Mouse (Mus musculus): ENCODE data around the gene Smtn. TPM values are rescaled to one million over a fixed set of nuclear protein-coding genes. Genes with fewer than 3 reads are reported as not detected.

The Smtn gene
- total RNA-seq, 2 experiments from 2014 or later: 7.7 to 8.2 TPM

DNA sequence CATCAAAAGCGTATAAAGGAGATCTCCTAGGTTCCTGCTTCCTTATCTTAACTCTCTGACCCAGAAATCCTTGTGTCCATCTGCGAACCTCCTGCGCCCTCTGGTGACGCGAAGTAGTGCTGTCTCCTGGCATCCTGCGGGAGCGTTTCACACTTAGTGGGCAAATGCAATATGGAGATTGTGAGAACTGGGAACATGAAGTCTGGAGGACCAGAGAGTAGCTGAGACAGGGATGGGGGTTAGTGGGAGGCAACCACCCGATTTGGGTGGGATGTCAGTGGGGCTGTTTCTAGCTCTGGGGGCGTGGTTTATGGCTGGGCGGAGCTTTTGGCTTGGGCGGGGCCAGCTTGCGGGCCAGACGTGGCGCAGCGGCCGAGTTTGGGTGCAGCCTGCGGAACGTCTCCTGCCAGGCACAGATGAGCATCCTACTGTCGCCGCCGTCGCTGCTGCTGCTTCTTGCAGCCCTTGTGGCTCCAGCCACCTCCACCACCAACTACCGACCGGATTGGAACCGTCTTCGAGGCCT is 25.8 kb downstream of the Smtn start, which contains the start of gene Selenom:
Gene Selenom (plus strand): TSS at position 156 of the 526 bp plus-strand sequence.
- peak; percentile 90 to 97 for DNase-seq (ENCODE audit: low spot score in 2 of 2)

DNA sequence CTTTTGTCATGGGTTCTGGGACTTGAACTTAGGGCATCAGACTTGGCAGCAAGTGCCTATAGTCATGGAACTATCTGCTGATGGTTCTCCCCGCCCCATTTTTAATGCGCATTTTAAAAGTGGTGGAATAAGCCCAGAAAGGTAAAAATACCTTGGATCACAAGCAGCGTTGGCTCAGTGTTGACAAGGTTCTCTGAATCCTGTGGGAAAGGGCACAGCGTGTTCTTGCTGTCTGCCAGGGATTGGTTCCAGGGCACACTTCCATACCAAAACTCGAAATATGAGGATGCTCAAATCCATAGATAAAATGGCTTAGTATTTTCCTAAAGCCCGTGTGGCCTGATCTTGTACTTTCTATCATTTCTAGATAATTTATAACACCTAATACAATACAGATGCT is 27.1 kb downstream of the Smtn start:
- no peak for DNase-seq (ENCODE audit: low spot score in 2 of 2)

DNA sequence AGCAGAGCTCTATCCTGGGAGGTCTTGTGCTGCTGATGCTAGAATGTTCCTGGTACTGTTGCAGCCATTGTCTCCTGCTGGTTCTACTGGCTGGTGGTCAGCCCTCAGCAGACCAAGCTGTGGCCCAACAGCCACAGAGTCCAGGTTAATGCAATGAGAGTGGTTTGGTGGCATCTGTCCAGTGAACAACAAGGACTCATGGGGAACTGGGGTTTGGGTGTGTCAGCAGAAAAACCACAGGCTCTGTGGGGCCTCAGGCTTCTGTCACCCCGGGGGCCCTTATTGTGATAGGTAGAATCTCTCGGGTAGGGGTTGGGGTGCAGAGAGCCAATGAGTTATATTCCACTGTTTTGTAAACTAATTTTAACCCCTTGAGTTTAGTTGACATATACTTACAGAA is 30.1 kb downstream of the Smtn start:
- DNase-seq (ENCODE audit: low spot score in 2 of 2): no peak

DNA sequence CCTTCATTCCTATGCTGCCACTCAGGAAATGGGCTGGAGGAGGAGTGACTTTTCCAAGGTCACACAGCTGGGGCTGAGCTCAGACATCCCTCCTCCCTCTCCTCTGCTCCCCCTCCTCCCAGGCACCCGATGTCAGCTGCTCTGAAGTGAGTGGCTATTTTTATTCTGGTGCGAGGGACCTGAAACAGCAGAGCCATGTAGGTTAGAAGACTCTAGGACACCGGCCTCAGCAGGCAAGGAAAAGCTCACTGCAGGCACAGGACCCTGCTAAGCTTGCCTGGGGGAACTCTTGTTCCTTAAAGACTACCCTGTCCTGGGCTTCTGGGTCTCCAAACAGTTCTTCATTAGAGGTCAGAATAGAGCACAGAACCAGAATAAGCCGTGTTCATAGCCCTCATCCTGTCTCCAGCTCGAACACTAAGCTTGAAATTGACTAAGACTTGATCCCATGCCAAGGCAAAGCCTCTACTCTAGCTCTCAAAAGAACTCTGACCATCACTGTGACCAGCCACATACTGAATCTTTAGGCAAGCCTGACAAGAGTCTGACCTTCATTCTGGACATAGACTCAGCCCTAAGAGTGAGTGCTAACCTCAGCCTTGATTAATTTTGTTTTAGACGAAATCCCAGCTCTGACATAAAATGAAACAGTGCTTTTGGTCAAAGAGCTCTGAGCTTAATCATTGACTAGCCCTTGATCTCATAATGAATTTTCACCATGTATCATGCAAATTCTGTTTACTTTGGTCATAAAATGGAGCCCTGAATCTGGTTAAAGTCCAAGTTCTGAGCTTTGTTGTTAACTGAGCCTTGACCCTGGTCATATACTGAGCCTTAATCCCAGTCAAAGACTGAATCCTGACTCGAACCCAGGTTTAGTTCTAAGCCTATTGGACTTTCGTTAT is 31.0 kb downstream of the Smtn start:
- DNase-seq (ENCODE audit: low spot score in 2 of 2): no peak

DNA sequence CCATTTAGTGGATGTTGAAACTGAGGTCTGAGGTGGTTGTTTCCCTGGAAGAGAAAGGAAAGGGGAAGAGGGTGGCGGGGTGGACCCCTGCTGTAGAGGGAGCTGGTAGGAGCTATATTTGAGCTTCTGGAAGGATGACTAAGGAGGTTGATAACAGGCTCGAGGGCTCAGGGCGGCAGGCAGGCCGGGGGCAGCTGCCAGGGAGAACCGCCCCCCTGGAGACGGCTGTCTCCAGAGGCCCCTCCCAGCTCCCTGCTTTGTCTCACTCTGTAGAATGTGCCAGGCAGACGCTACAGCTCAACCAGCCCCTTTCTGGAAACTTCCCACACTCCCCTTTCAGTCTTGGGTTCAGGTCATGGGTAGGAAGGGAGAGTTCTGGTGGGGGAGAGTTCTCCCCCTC is 32.2 kb downstream of the Smtn start:
- DNase-seq (ENCODE audit: low spot score in 2 of 2): no peak

DNA sequence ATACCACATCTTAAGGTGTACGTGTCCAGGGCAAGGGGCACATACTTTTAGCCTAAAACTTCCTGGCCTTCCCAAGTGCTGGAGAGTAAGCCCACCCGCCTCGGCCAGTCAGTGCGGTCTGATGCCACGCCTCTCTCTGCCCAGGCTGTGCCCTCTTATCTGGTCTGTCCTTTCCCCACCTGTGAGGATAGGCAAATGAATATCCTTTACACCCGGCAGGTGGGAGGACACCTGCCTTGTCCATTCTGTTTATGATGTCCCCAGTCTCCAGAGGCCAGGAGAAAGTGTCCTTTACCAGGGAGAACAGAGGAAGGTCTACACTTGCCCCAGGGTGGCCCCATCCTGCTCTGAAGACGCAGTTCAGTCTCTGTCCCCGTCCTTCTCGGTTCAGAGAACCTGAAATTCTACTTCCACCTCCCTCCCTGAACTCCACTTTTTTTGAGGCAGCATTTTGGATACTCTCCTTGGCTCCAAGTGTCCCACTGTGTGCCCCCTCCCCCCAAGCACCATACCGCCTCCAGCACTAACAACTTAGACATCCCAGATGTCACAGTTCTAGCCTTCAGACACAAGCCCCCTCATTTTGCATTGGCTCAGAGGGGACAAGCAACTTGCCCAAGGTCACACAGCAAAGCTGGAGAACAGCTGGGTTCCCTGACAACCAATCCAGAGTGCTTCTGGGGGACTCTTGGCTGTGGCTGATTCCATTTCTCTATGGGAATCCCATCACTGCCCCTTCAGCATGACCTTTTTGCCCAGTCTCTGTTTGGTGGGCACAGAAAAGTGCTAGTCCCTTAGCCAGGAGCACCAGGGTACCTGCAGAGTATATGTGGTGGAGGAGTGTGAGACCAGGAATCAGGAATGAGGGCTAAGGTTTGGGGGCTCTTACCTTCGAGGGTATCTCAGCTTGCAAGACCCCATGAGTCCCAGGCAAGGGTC is 36.4 kb downstream of the Smtn start:
- no peak for DNase-seq (ENCODE audit: low spot score in 2 of 2)

DNA sequence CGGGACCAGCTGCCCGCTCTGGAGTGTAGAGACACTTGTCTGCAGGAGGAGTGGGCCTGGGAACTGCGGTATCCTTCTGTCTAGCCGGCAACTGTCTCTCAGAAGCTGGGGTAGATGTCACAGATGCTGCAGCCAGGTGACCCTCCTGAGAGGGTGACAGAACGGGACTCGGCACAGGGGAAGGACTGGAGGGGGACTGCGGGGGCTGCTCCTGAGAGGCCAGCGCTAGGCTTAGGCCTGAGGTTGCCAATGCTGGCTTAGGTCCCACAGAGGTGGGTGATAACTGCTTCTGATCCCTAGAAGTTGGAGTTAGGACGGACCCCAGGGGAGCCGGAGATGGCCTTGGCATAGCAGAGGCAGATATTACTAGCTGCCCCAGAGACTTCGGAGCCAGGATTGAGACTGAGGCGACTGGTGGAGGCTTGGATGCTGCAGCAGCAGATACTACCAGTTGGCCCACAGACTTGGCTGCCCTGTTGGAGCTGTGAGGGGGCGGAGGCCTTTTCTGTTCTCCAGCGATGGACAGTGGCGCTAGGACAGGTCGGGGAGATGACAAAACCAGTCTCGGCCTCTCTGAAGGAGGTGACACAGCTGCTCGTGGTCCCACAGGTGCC is 37.8 kb downstream of the Smtn start:
- DNase-seq (ENCODE audit: low spot score in 2 of 2): no peak

DNA sequence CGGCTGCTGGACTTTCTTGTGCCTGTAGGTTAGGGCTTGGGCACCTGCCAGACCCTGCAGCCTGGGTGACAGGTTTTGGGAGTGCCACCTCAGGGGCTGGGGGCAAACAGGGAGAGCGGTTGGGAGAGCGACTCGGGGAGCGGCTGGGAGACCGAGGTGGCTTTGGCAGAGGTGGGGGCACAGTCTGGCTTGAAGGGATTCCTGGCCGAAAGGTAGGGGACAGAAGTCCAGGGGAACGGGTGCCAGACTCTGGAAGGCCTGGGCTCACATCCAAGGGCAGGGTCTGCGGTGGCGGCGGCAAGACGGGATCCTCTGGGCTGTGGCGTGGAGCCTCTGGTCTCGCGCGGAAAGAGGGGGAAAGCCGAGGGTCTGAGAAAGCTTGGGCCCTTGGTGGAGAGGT is 38.4 kb downstream of the Smtn start:
- DNase-seq (ENCODE audit: low spot score in 2 of 2): no peak

DNA sequence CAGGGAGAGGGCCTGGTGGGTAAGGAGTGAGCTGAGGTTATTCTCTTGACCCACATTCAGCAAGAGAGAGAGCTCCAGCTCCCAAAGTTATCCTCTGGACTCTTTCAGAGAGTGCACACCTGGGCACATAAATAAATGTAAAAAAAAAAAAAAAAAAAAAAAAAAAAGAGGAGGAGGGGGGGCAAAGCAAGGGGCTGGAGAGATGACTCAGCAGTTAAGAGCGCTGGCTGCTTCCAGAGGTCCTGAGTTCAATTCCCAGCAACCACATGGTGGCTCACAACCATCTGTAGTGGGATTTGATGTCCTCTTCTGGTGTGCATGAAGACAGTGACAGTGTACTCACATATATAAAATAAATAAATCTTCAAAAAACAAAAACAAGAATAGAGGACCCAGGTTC is 43.1 kb downstream of the Smtn start:
- DNase-seq (ENCODE audit: low spot score in 2 of 2): no peak

DNA sequence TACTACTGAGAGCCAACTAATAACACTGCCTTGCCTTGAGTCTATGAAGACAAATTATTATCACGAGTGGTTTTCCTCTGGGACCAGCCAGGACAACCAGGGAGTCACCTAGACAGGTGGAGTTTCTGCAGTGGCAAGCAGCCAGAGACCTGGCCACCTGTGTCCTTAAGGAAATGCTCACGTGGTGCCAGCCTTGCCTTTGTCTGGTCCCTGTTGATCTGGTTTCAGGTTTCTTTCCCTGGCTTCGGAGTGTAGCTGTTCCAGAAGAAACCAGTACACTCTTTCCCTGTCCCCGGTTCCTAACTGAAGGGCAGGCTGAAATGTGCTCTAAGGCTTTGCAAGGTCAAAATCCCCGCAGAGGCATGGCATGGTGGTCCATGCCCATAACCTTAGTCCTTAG is 43.7 kb downstream of the Smtn start:
- DNase-seq (ENCODE audit: low spot score in 2 of 2): no peak

DNA sequence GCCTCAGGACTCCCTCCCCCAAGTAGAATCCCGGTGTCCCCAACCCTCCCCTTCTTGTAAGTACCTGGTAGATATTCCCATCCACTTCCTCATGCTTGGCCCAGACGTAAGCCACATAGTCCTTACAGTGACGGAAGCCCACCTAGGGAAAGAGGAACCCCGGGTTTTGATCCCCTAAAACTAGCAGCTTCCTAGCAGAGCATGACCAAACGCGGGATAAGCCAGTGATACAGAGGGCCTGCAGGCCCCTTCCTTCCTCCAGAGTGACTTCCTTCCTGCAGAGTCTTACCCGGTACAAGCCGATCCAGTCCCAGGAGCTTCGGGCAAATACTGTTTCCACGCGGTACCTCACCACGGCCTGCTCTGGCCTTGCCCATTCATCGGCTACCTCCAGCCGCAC is 44.9 kb downstream of the Smtn start:
- DNase-seq (ENCODE audit: low spot score in 2 of 2): no peak

DNA sequence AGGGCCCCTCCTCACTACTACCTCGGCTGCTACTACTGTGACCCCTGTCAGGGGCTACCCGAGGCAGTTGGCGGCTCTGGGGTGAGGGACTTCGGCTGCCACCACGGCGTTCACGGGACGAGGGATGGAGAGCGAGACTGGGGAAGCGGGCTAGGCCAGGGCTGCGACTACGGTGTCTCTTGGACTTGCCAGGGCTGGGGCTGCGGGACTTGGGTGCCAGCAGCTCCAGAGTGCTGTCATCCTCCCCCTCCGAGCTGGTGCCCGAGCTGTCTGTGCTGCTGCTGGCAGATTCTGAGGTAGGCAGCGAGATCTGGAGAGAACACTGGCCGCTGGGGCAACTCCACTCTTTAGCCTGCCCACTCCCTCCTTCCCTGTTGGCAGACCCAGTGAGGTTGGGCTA is 45.6 kb downstream of the Smtn start:
- DNase-seq (ENCODE audit: low spot score in 2 of 2): peak in 1 of 2 experiments; percentile 58

DNA sequence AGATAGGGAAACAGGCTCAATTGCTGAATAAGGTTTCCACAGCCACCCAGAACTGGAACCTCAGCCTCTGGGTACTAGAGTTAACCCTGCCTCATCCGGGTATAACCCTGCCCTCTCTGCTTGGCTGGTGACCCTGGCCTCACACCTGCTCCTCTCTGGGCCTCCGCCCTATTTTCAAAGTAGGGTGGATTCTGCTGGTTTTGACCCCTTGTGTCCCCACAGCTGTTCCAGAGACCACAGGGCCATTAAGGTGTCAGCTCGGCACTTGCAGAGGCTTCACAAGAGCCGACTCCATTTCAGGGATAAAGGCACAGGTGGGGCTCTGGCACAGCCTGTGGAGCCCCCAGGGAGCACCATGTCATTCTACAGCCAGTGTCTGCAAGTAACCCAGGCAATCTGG is 47.7 kb downstream of the Smtn start:
- DNase-seq (ENCODE audit: low spot score in 2 of 2): no peak

DNA sequence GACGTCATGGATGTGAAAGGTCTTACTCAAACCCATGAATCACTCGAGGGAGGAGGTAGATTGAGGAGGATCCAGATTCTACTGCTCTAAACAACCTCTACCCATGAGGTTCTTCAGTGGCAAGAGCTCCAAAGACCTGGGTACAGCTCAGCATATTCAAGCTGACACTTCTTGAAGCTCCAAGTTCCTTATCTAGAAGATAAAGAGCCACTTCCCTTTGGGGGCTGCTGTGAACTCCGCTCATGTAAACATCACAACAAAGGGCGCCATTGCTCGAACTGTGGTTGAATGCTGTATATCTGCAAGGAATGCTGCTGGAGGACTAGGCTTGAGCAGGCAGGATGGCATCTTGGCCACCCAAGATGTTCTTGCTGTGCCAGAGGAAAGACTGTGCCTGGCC is 51.4 kb downstream of the Smtn start:
- no peak for DNase-seq (ENCODE audit: low spot score in 2 of 2)

DNA sequence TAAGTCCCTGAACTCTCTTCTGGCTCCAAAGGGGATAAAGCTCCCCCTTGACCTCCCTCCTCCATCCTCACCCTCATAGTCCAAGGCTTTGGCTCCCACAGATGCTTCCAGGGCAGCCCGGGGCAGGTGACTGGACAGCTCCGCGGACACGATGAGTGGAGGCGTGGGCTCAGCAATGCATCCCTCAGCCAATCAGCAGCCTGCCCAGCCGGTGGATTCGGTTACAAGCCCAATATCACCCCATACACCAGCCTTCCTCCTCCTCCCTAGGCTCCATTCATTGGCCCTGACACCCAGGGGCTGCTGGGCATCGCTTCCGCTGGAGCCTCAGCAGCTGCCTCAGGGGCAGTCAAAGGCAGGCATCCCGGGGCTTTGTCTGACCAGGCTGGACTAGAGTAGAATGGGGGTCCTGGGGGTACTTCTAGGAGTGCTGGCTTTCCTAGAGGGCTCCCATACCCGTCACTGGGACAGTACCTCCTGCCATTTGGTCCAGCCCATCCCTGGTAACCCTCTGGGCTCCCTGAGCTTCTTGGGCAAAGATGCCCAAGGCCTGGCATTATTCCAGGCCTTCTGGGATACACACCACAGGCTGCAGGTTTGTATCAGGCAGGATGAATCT is 52.4 kb downstream of the Smtn start, which contains the start of gene Pla2g3:
Gene Pla2g3 (plus strand): TSS at position 333 of the 619 bp plus-strand sequence.
- DNase-seq (ENCODE audit: low spot score in 2 of 2): no peak

DNA sequence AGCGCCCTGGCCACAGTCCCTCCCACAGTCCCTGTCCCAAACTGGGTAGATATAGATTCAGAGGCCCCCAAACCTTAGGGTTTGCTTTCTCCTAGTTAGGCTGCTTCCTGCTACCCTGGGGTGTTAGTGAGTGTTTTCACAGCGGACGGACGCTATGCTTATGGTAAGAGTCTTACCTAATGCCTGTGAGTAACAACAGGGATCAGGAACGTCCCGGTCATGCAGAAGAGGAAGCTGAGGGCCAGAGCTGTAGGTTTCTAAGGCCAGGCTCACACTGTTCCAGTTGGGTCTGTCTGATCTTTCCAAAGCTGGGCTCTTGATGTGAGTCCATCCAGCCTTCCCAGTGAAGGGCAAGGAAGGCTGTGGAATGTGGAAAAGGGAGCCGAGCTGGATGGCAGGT is 54.1 kb downstream of the Smtn start:
- no peak for DNase-seq (ENCODE audit: low spot score in 2 of 2)

DNA sequence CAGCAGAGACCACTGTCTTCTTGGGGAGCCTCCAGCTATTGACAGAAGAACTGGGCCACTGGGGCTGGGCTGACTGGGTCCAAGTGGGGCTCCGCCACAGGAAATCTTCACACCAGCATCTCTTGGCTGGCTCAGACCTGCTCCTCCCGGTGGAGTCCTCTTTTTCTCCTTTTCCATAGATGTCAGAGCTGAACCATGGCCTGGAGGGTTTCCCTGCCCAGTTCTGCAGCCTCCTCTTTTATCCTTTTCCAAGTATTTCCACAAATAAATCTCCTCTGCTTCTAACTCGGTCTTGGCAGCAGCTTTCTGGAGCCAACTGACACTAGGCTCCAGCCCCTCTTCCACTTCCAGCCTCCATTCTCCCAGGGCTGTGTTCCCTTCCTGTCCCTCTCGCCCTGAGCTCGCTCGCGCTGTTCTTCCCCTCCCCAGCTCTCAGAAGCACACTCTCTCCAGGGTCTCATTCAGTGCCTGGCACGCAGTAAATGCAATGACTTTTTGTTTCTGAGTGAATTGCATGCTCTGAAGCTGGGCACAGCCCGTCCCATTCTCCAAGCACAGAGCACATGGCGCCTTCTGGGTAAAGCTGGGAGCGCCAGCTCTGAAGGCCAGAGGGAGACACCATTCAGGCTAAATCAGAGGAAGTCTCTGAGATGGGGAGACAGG is 56.3 kb downstream of the Smtn start:
- DNase-seq (ENCODE audit: low spot score in 2 of 2): peak in 1 of 2 experiments; percentile 84

DNA sequence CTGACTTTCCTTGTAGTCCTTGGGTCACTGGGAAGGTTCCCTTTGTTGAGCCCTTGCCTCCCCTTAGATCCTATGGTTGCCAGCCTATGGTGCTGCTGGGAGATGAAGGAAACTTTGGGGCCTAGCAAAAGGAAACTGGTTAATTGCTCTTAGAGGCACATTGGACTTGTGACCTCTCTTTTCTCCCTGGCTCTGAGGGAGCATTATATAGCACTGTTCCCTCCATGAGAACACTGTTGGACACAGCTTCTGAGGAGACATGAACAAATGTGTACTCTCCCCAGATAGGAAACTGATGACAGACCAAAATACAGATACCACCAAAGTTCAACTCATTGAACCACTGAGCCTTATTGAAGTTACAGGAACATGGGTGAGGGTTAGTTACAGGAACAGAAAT is 64.9 kb downstream of the Smtn start:
- DNase-seq (ENCODE audit: low spot score in 2 of 2): no peak

DNA sequence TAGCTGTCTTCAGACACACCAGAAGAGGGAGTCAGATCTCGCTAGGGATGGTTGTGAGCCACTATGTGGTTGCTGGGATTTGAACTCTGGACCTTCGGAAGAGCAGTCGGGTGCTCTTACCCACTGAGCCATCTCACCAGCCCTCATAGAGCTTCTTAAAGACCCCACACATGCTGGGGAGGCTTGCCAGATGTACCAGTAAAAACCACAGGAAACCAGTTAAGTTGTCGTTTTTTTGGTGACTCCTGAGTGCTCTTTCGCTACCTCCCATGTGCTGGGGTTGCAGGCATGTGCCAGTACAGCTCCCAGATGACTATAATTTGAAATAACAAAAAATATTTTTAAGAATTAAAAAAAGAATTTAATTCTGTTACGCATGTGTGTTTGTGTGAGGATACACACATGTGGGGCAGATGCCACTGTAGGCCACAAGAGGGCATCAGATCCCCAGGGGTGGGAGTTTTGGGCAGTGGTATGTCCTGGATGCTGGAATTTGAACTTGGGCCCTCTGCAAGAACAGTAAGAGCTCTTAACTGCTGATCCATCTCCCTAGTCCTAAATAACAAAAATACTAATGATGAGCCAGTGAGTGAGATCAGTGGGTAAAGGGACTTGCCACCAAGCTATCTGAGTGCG is 65.8 kb downstream of the Smtn start:
- DNase-seq (ENCODE audit: low spot score in 2 of 2): no peak

DNA sequence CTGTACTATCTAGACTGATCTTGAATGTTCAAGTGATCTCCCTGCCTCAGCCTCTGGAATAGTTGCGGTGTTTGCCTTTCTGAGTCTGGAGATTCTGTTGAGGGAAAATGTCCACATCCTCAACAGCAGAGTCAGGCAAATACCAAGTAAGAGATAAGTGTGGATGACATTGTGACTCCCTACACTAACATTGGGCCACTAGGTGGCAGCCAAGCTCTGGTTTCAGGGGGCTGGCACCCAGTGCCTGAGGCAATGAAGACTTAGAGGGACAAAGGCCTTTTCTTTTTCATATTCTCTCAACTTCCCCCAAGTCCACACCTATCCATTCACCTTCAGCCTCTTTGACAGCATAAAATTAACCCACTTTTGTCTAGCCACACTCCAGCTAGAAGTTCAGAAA is 67.9 kb downstream of the Smtn start:
- peak; percentile 73 to 90 for DNase-seq (ENCODE audit: low spot score in 2 of 2)

Data from layer of hippocampus, adult 18-20 months (tissue).